ENCODE assay signal across 21 mouse cellular contexts in the genomic region with DNA sequence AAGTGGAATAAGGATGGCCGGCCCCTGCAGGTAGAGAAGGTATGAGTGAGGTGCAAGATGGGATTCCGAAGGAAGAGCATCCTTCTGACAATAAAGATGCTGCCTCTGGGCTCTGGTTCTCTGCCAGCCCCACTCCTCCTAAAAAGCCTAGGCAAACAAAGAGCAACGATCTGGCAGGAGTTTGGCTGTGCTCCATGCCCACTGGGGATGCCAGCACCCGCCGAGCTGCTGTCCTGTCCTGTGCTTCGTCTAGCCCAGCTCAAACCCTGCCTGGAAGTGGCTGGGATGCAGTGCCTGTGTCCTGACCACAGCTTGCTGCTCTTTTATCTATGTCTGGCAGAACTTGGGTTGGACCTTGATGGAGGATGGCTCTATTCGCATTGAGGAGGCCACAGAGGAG. TPM values are rescaled to one million over a fixed set of nuclear protein-coding genes. Genes with fewer than 3 reads are reported as not detected.
DNase-seq lines count a peak whose midpoint lies in the region; ATAC-seq and TF ChIP-seq lines count a peak whose summit lies in the region.
"Had no signal": no experiment of that assay in that cellular context is flagged by ENCODE, and none has a peak within 500 bp of the region (broad histone marks: within the 10 kb centered on the region; RNA-seq: fewer than 3 reads in every experiment).

No protein-coding gene starts in this region.

- TF ChIP-seq CTCF in midbrain, postnatal 0 days (IDR thresholded peaks at IDR 0.05): no peak

- peaks cover 8% of the 10 kb centered on the region for H3K4me1 ChIP-seq in hindbrain, embryonic 12.5 days
- no peaks in the 10 kb centered on the region for H3K4me1 ChIP-seq in hindbrain, embryonic 14.5 days (replicated peaks; ENCODE audit: control insufficient read depth, insufficient read depth, low read length)
- no peaks in the 10 kb centered on the region for H3K4me1 ChIP-seq in midbrain, postnatal 0 days (ENCODE audit: insufficient read depth, low read length)
- no peaks in the 10 kb centered on the region for H3K4me1 ChIP-seq in midbrain, embryonic 15.5 days
- H3K4me1 ChIP-seq: limb, embryonic 15.5 days; liver, embryonic 15.5 days; midbrain, embryonic 12.5 days had no signal

- 84% methylated on average over 7 of the region's 7 CpGs for WGBS in hindbrain, embryonic 12.5 days
- 78% methylated on average over 7 of the region's 7 CpGs for WGBS in hindbrain, embryonic 14.5 days
- WGBS in midbrain, postnatal 0 days: 71% methylated on average over 7 of the region's 7 CpGs
- 76% methylated on average over 7 of the region's 7 CpGs for WGBS in midbrain, embryonic 15.5 days

- H3K9ac ChIP-seq in hindbrain, embryonic 12.5 days: no peak overlapping the region
- no peak overlapping the region for H3K9ac ChIP-seq in hindbrain, embryonic 14.5 days
- H3K9ac ChIP-seq in midbrain, postnatal 0 days (replicated peaks; ENCODE audit: low read length, poor library complexity, severe bottlenecking): no peak overlapping the region
- H3K9ac ChIP-seq in midbrain, embryonic 15.5 days: no peak overlapping the region
- H3K9ac ChIP-seq: limb, embryonic 15.5 days; liver, embryonic 15.5 days; midbrain, embryonic 12.5 days had no signal

- no peaks in the 10 kb centered on the region for H3K27me3 ChIP-seq in hindbrain, embryonic 12.5 days
- H3K27me3 ChIP-seq in hindbrain, embryonic 14.5 days (ENCODE audit: control insufficient read depth, insufficient read depth, low read length): no peaks in the 10 kb centered on the region
- H3K27me3 ChIP-seq in midbrain, postnatal 0 days (ENCODE audit: insufficient read depth, low read length): no peaks in the 10 kb centered on the region
- no peaks in the 10 kb centered on the region for H3K27me3 ChIP-seq in midbrain, embryonic 15.5 days (replicated peaks)
- H3K27me3 ChIP-seq: limb, embryonic 15.5 days; liver, embryonic 15.5 days; midbrain, embryonic 12.5 days had no signal

- no peaks in the 10 kb centered on the region for H3K9me3 ChIP-seq in hindbrain, embryonic 12.5 days (replicated peaks)
- no peaks in the 10 kb centered on the region for H3K9me3 ChIP-seq in hindbrain, embryonic 14.5 days (ENCODE audit: control insufficient read depth, low read length)
- no peaks in the 10 kb centered on the region for H3K9me3 ChIP-seq in midbrain, postnatal 0 days (ENCODE audit: low read length)
- no peaks in the 10 kb centered on the region for H3K9me3 ChIP-seq in midbrain, embryonic 15.5 days
- H3K9me3 ChIP-seq: limb, embryonic 15.5 days; liver, embryonic 15.5 days; midbrain, embryonic 12.5 days had no signal

- DNase-seq in hindbrain, embryonic 14.5 days (ENCODE audit: low spot score): no peak
- peak; percentile 58 for DNase-seq in midbrain, postnatal 0 days (ENCODE audit: low spot score)
- DNase-seq in cerebellum, adult 18-20 months: peak; percentile 61 to 70
- peak; percentile 60 to 68 for DNase-seq in cerebellum, postnatal 14 days
- no peak for DNase-seq in frontal cortex, postnatal 10 days (ENCODE audit: low spot score in 2 of 2)
- no peak for DNase-seq in adrenal gland, postnatal 36 days
- DNase-seq: adrenal gland, adult 2 months; gastrocnemius, adult 2 months; heart, postnatal 10 days; kidney, adult 2 months; kidney, postnatal 10 days; layer of hippocampus, postnatal 36 days; thymus, postnatal 4 days had no signal

- H3K36me3 ChIP-seq in hindbrain, embryonic 12.5 days: peaks cover 42% of the 10 kb centered on the region
- H3K36me3 ChIP-seq in hindbrain, embryonic 14.5 days (replicated peaks; ENCODE audit: control insufficient read depth, insufficient read depth): peaks cover 73% of the 10 kb centered on the region
- peaks cover 63% of the 10 kb centered on the region for H3K36me3 ChIP-seq in midbrain, postnatal 0 days (ENCODE audit: insufficient read depth, low read length)
- peaks cover 22% of the 10 kb centered on the region; the same call in 1 of the 2 replicates for H3K36me3 ChIP-seq in midbrain, embryonic 15.5 days (replicated peaks)
- H3K36me3 ChIP-seq: limb, embryonic 15.5 days; liver, embryonic 15.5 days had no signal

- no peak overlapping the region for H3K27ac ChIP-seq in hindbrain, embryonic 12.5 days
- no peak overlapping the region for H3K27ac ChIP-seq in hindbrain, embryonic 14.5 days
- no peak overlapping the region for H3K27ac ChIP-seq in midbrain, postnatal 0 days (ENCODE audit: low read depth, low read length)
- H3K27ac ChIP-seq in midbrain, embryonic 15.5 days: no peak overlapping the region
- H3K27ac ChIP-seq: gastrocnemius, adult 2 months; layer of hippocampus, adult 2 months; limb, embryonic 15.5 days; liver, embryonic 15.5 days; macrophage; midbrain, embryonic 12.5 days had no signal

- ATAC-seq in hindbrain, embryonic 12.5 days (ENCODE audit: low FRiP score): peak; percentile 27; the same call in 1 of the 2 replicates
- no peak for ATAC-seq in hindbrain, embryonic 14.5 days (ENCODE audit: low FRiP score)
- no peak for ATAC-seq in midbrain, postnatal 0 days (ENCODE audit: low FRiP score)
- no peak for ATAC-seq in midbrain, embryonic 15.5 days (replicated peaks)

- H3K4me2 ChIP-seq in hindbrain, embryonic 12.5 days (replicated peaks): no peak overlapping the region
- H3K4me2 ChIP-seq in hindbrain, embryonic 14.5 days (replicated peaks): no peak overlapping the region
- no peak overlapping the region for H3K4me2 ChIP-seq in midbrain, postnatal 0 days (ENCODE audit: low read depth, low read length, poor library complexity, severe bottlenecking)
- H3K4me2 ChIP-seq in midbrain, embryonic 15.5 days: no peak overlapping the region
- H3K4me2 ChIP-seq: heart, embryonic 11.5 days; limb, embryonic 15.5 days; liver, embryonic 15.5 days; midbrain, embryonic 12.5 days had no signal

- H3K4me3 ChIP-seq in hindbrain, embryonic 12.5 days: no peak overlapping the region
- no peak overlapping the region for H3K4me3 ChIP-seq in hindbrain, embryonic 14.5 days (replicated peaks; ENCODE audit: low read length)
- no peak overlapping the region for H3K4me3 ChIP-seq in midbrain, postnatal 0 days (ENCODE audit: low read depth, low read length)
- no peak overlapping the region for H3K4me3 ChIP-seq in midbrain, embryonic 15.5 days
- H3K4me3 ChIP-seq: gastrocnemius, adult 2 months; layer of hippocampus, adult 2 months; limb, embryonic 15.5 days; liver, embryonic 15.5 days; midbrain, embryonic 12.5 days had no signal

RNA-seq across cellular contexts. Expression of gene Igsf9b, which starts 23.3 kb away (rescaled TPM):
- polyA plus RNA-seq in hindbrain, embryonic 12.5 days (2016; fragmentation: Nextera tagmentation; extraction: Ambion mirVana): 10.3 and 11.6 TPM in 2 replicates
- 17.1 and 20.6 TPM in 2 replicates for polyA plus RNA-seq in hindbrain, embryonic 14.5 days (2014; fragmentation: Nextera tagmentation; extraction: Ambion mirVana)
- 64.8 and 83.3 TPM in 2 replicates for total RNA-seq in midbrain, postnatal 0 days (2014; rRNA removed)
- 17.4 and 19.3 TPM in 2 replicates for polyA plus RNA-seq in midbrain, postnatal 0 days (2015; fragmentation: Nextera tagmentation; extraction: Ambion mirVana)
- polyA plus RNA-seq in midbrain, embryonic 15.5 days (2015; fragmentation: Nextera tagmentation; extraction: Ambion mirVana): 22.7 and 23.1 TPM in 2 replicates
- 1 to 10 TPM; 4.0 to 6.0 TPM for total RNA-seq in adrenal gland, postnatal 36 days (2021)
- polyA plus RNA-seq: macrophage had no signal

Comparison
In these comparisons a context has a peak if more than half of its experiments do, and no peak if none do; other contexts are left out.
1. DNase-seq: peak in midbrain, postnatal 0 days (single experiment), cerebellum, adult 18-20 months (2 of 2) and cerebellum, postnatal 14 days (2 of 2); none in hindbrain, embryonic 14.5 days (single experiment), frontal cortex, postnatal 10 days (0 of 2) and adrenal gland, postnatal 36 days (0 of 2).